Mouse (Mus musculus) CD4-positive, CD25-positive, alpha-beta regulatory T cell, adult 9 weeks (primary cell): ENCODE data around the gene Tex264. TPM values are rescaled to one million over a fixed set of nuclear protein-coding genes. Genes with fewer than 3 reads are reported as not detected.

Experiments
- polyA plus RNA-seq: library from polyadenylated mRNA; unstranded; fragments of 100-300 nt; shearing (Covaris generic); gene quantifications from one replicate; pipeline ENCODE4 v1.2.1, GENCODE M21; 2017

Gene Tex264
- polyA plus RNA-seq = 76.0 TPM

DNA sequence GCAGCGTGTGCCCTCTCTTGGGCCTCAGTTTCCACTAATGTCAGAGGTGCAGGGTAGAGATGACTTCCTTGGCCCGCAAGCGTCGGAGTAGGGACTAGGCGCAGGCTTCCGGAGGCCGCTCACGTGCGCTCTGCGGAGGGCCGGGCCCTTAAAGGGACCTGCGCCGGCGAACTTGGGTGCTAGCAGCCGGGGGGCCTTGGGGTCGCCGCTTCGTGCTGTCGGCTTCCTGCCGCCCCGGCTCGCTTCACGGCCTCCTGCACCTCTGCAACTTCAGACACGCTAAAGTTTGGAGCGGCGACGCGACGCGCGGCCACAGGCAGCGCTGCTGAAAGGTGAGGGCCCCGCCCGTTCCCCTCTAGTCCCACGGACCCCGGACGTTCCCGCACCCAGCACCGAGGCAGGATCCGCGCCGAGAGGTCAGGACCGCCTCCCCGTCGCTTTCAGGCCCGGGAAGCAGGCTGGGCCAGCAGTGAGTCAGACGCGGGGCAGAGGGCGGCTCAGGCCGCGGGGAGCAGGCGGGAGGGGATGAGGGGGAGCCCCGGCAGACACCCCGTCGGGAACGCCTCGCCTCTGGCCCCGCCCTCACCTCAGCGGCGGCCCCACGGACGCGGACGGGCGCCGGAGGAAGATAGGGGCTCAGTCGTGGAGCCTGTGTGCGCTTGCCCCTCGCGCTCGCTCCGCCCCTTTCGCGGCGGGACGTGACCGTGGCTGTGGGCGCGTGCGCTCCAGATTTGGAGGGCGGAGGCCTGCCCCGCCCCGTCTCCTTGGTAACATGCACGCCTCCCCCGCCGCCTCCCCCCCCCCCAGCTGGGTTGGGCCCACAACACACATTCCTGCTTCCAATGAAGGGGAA, at the start of gene Tex264:
TSS of gene Tex264 (minus strand) at position 679 of the 853 bp plus-strand sequence.

DNA sequence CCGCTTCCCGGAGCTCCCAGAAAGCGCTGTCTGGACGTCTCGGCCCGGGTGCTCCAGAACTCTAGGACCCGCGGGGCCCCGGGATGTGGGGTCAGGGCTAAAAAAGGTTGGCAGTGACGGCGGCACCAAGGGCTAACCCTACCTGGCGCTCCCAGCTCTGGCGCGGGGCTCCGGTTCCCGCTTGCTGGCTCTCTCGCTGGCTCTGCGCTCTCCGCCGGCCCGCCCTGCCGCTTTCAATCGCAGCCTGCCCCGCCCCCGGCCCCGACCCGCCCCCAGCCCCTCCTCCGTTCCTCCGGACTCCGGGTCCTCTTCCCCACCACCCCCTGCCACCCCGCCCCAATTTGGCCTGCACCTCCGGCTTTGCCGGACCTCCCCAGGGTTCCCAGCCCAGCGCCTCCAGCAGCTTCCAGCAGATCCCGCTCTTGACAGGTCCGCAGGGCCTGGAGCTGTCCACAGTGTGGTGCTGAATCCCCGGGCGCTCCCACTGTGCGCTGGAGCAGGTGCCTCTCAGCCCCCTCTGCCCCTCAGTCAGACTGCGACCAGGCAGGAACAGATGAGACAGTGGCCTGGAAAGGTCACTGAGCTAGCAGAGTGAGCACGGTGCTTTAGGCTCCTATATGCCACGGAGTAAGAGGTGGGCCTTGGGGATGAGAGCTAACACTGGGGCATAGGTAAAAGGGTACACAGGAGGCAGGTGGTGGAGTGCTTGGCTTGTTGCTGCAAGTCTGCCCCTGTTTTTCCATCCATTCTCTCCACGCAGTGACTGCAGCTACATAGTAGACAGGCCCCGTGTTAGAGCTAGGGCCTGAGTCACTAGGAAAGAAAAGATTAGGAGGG, 29.6 kb downstream of the Tex264 start, which contains the start of gene Grm2:
TSS of gene Grm2 (minus strand) at position 199 of the 837 bp plus-strand sequence.

DNA sequence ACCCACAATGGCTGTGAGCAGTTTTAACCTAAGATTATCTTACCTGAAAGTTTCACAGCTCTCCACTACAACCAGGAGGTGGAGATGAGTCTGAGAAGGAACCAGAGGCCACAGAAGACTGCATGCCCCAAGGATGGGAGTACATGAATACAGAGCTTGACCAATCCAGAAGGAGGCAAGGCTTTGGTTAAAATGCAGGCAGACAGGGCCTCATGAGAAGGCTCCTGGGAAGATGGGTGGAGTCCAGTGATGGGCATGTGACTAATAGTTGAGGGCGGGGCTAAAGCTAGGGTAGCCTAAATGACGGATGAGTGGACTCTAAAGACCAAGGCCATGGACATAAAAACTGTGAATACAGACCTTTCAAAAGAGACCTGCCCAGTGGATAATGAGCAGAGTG, 59.4 kb downstream of the Tex264 start, which contains the start of gene Iqcf6:
TSS of gene Iqcf6 (plus strand) at position 301 of the 400 bp plus-strand sequence.

Other genes starting within 250 kb of the Tex264 start
- 23.3 TPM for gene Acy1, start 247.6 kb downstream of the Tex264 start, polyA plus RNA-seq
- 15.2 TPM for gene Abhd14b, start 238.5 kb downstream of the Tex264 start, polyA plus RNA-seq
- gene Abhd14a, start 238.2 kb downstream of the Tex264 start, polyA plus RNA-seq = 17.7 TPM
- 13.3 TPM for gene Pcbp4, start 232.6 kb downstream of the Tex264 start, polyA plus RNA-seq
- gene Gpr62, start 220.0 kb downstream of the Tex264 start, polyA plus RNA-seq = not detected
- 91.7 TPM for gene Rrp9, start 210.0 kb downstream of the Tex264 start, polyA plus RNA-seq
- gene Parp3, start 209.0 kb downstream of the Tex264 start, polyA plus RNA-seq = 73.6 TPM
- gene Iqcf1, start 186.0 kb downstream of the Tex264 start, polyA plus RNA-seq = not detected
- gene Iqcf5, start 171.4 kb downstream of the Tex264 start, polyA plus RNA-seq = not detected
- not detected for gene Iqcf3, start 124.3 kb downstream of the Tex264 start, polyA plus RNA-seq
- gene Iqcf4, start 114.9 kb downstream of the Tex264 start, polyA plus RNA-seq = not detected
- not detected for gene Iqcf6, start 59.3 kb downstream of the Tex264 start, polyA plus RNA-seq
- gene Grm2, start 29.8 kb downstream of the Tex264 start, polyA plus RNA-seq = not detected
- gene Rad54l2, start 103.3 kb upstream of the Tex264 start, polyA plus RNA-seq = 3.8 TPM
- gene Dcaf1, start 135.9 kb upstream of the Tex264 start, polyA plus RNA-seq = 59.9 TPM
- gene Rbm15b, start 201.5 kb upstream of the Tex264 start, polyA plus RNA-seq = 1.6 TPM
- gene Manf, start 206.1 kb upstream of the Tex264 start, polyA plus RNA-seq = 119 TPM